Mouse (Mus musculus) heart, adult 2 months (tissue): ENCODE data around the gene Uba6.

ENCODE experiments used
- CTCF ChIP-seq: fragments of 200-600 bp; IDR thresholded peaks from 2 replicates; pipeline ENCODE4 v1.8.1; 2022; ENCODE audit warnings: antibody characterized with exemption, mild to moderate bottlenecking, moderate library complexity
- EP300 ChIP-seq: fragments of 200-500 bp; IDR thresholded peaks from 2 replicates; pipeline ENCODE4 v1.6.1; 2011; ENCODE audit warnings: low read depth, low read length, control low read depth; ENCODE audit not compliant: insufficient read depth
- POLR2A ChIP-seq: fragments of 200-500 bp; IDR thresholded peaks from 2 replicates; pipeline ENCODE4 v1.6.1; 2011; ENCODE audit warnings: mild to moderate bottlenecking, low read depth, low read length, control low read depth; ENCODE audit not compliant: insufficient read depth

DNA sequence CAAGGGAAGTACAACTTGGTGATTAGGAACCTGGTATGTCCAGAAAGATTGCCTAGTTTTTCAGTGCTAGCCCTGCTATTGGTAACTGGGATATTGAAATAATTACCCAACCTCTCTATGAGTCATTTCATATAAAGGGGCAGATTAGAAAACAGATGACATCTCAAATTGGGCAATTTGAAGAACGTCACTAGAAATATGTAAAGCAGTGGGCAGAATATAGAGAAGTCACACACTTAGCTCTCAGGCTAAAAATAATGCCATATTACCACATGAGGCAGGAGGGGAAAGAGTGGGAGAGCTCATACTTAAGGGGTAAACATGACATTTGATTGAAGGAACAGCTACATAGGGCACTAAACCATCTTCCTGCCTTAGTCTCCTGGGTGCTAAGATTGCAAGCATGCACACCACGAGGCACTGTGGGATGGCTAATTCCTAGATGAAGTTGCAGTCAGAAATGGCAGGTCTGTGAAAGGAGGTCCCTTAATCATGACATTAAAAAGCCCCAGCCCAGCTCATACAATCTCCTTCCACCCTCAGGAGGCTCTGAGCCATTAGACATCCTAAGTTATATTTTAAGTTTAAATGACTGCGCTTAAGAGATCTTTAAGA lies 93.8 kb downstream of the Uba6 start:
- TF ChIP-seq CTCF (no peak), EP300 (no peak), POLR2A (no peak)
